Mouse (Mus musculus): ENCODE results near the gene Mrpl43. TPM values are rescaled to one million over a fixed set of nuclear protein-coding genes. Genes with fewer than 3 reads are reported as not detected.

The Mrpl43 gene
- total and polyA plus RNA-seq, 2 experiments from 2014 or later = 76.4 to 83.7 TPM

DNA sequence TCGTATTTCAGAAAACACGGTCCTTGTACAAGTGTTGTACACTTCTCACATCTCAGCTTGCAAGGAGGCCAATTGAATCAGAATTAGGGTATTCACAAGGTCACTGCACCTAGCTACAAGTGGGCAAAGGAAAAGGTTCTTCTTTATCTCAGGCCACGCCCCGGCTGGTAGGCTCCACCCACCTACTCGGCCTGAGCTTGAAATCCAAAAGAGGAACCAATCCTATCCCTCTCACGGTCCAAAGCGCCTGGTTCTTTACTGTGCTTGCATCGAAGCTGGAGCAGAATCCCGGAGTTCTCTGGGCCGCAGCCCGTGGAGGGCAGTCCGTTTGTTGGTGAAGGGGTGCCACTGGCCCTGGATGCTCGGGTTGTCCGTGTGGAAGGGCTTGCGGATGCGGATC is 798 bp downstream of the Mrpl43 start, which contains the start of gene Twnk:
Gene Twnk (plus strand): TSS at position 220 of the 400 bp plus-strand sequence.
- H3K9me3 ChIP-seq (replicated peaks; ENCODE audit: control insufficient read depth, low read length) = no peaks in the 10 kb centered on the region
- peak within 1 kb of the TSS; percentile 94 for H3K4me2 ChIP-seq (ENCODE audit: low read depth, low read length)
- no peak for DNase-seq (ENCODE audit: low spot score)
- H3K27ac ChIP-seq (ENCODE audit: low read depth) = peak within 1 kb of the TSS; percentile 86
- peaks cover 20% of the 10 kb centered on the region for H3K4me1 ChIP-seq (ENCODE audit: control insufficient read depth, insufficient read depth)
- TF ChIP-seq EP300 (IDR thresholded peaks at IDR 0.05; ENCODE audit: low read depth) (no peak), CTCF (IDR thresholded peaks at IDR 0.05; ENCODE audit: low read depth) (no peak)
- peak within 1 kb of the TSS; percentile 90 for H3K4me3 ChIP-seq (ENCODE audit: low read depth, low read length)
- ATAC-seq (ENCODE audit: insufficient read depth, low read depth) = no peak
- H3K36me3 ChIP-seq (replicated peaks; ENCODE audit: control insufficient read depth, insufficient read depth, low read length) = peaks cover 24% of the 10 kb centered on the region
- peak within 1 kb of the TSS; percentile 75 for H3K9ac ChIP-seq (replicated peaks; ENCODE audit: low read depth, low read length)
- no peaks in the 10 kb centered on the region for H3K27me3 ChIP-seq (ENCODE audit: control insufficient read depth, insufficient read depth, low read length)
- 9% methylated on average over 16 of the region's 16 CpGs for WGBS

DNA sequence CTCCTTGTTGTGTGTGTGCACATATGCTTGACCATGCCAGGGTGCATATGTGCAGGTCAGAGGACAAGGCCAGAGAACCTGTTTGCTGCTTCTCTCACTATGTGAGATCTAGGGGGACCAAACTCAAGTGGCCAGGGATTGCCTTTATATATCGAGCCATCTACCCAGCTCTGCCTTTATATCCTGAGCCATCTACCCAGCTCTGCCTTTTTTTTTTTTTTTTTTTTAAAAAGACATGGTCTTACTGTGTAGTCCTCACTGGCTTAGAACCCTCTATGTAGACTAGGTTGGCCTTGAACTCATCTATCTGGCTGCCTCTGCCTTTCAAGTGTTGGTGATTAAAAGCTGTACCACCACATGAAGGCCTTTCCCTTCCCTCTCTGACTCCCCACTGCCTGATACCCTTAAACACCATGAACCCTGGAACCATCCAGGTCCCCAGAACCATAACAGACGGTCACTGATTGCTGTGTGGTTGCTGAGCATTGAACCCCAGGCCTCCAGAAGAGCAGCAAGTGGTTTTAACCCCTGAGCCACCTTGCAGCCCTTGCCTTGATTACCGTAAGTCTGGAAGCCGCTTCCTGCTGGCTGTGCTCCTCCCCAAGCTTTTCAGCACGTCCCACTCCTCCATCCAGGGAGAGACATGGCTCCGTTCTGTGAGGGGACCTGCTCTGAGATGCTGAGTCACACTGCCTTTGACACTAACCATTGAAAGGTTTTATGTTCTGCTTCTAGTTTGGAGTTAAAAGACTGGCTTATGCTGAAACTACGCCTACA is 2.3 kb downstream of the Mrpl43 start:
- no peaks in the 10 kb centered on the region for H3K27me3 ChIP-seq (ENCODE audit: control insufficient read depth, insufficient read depth, low read length)
- WGBS = 85% methylated on average over 7 of the region's 7 CpGs
- H3K4me2 ChIP-seq (ENCODE audit: low read depth, low read length) = no peak overlapping the region
- no peak overlapping the region for H3K4me3 ChIP-seq (ENCODE audit: low read depth, low read length)
- H3K9ac ChIP-seq (replicated peaks; ENCODE audit: low read depth, low read length) = no peak overlapping the region
- DNase-seq (ENCODE audit: low spot score) (no peak), ATAC-seq (ENCODE audit: insufficient read depth, low read depth) (no peak)
- H3K36me3 ChIP-seq (replicated peaks; ENCODE audit: control insufficient read depth, insufficient read depth, low read length) = peaks cover 15% of the 10 kb centered on the region; the same call in 1 of the 2 replicates
- no peaks in the 10 kb centered on the region for H3K9me3 ChIP-seq (replicated peaks; ENCODE audit: control insufficient read depth, low read length)
- peaks cover 20% of the 10 kb centered on the region for H3K4me1 ChIP-seq (ENCODE audit: control insufficient read depth, insufficient read depth)
- no peak overlapping the region for H3K27ac ChIP-seq (ENCODE audit: low read depth)
- TF ChIP-seq EP300 (IDR thresholded peaks at IDR 0.05; ENCODE audit: low read depth) (no peak), CTCF (IDR thresholded peaks at IDR 0.05; ENCODE audit: low read depth) (no peak)

DNA sequence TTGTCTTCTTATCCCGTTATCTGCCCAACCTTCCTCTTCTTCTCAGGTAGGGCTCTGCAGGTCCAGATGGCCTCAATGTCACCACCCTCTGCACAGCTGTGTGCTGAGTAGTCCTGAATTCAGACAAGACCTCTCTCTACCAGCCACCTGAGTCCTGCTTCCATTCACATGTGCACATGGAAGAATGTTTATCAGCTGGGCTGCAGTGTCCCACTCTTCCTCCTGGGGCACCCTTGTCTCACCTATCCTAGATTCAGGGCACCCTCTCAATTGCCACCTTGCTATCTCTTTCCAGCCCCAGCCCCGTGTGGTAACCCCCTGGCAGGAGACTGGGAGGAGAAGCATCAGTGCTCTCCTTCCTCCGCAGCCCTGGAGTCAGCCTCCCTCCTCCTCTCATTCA is 3.9 kb downstream of the Mrpl43 start:
- Histone ChIP-seq H3K27me3 (ENCODE audit: control insufficient read depth, insufficient read depth, low read length) (no peaks in the 10 kb centered on the region), H3K9ac (replicated peaks; ENCODE audit: low read depth, low read length) (no peak overlapping the region), H3K9me3 (replicated peaks; ENCODE audit: control insufficient read depth, low read length) (no peaks in the 10 kb centered on the region), H3K27ac (ENCODE audit: low read depth) (no peak overlapping the region), H3K4me1 (ENCODE audit: control insufficient read depth, insufficient read depth) (peaks cover 12% of the 10 kb centered on the region), H3K4me2 (ENCODE audit: low read depth, low read length) (no peak overlapping the region), H3K36me3 (replicated peaks; ENCODE audit: control insufficient read depth, insufficient read depth, low read length) (peaks cover 15% of the 10 kb centered on the region; the same call in 1 of the 2 replicates), H3K4me3 (ENCODE audit: low read depth, low read length) (no peak overlapping the region)
- DNase-seq (ENCODE audit: low spot score) (no peak), ATAC-seq (ENCODE audit: insufficient read depth, low read depth) (no peak)
- no peak for TF ChIP-seq EP300 (IDR thresholded peaks at IDR 0.05; ENCODE audit: low read depth)
- TF ChIP-seq CTCF (IDR thresholded peaks at IDR 0.05; ENCODE audit: low read depth) = peak; percentile 28
- 45% methylated on average over 3 of the region's 3 CpGs for WGBS

DNA sequence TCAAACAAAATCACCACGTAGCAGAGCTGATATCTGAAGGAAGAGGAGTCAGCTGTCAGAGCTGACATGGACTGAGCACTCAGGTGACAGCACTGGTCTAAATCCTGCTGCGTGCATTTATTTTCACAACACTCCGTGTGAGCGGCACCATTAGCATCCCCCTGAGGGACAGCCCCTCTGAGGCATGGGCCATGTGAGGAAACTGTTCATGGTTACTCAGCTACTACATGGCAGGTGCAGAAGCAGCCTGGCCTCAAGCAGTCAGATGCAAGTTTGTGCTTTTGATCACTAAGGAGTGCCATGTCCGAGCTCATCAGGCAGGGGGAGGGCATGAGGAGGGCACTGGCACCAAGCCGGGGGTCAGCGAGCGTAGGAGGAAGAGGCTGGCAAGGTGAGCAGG is 6.6 kb downstream of the Mrpl43 start:
- DNase-seq (ENCODE audit: low spot score) (no peak), ATAC-seq (ENCODE audit: insufficient read depth, low read depth) (no peak)
- 82% methylated on average over 8 of the region's 8 CpGs for WGBS
- Histone ChIP-seq H3K9me3 (replicated peaks; ENCODE audit: control insufficient read depth, low read length) (no peaks in the 10 kb centered on the region), H3K4me1 (ENCODE audit: control insufficient read depth, insufficient read depth) (no peaks in the 10 kb centered on the region), H3K4me3 (ENCODE audit: low read depth, low read length) (no peak overlapping the region), H3K4me2 (ENCODE audit: low read depth, low read length) (no peak overlapping the region), H3K27ac (ENCODE audit: low read depth) (no peak overlapping the region), H3K9ac (replicated peaks; ENCODE audit: low read depth, low read length) (no peak overlapping the region), H3K27me3 (ENCODE audit: control insufficient read depth, insufficient read depth, low read length) (no peaks in the 10 kb centered on the region), H3K36me3 (replicated peaks; ENCODE audit: control insufficient read depth, insufficient read depth, low read length) (peaks cover 14% of the 10 kb centered on the region; the same call in 1 of the 2 replicates)
- no peak for TF ChIP-seq CTCF (IDR thresholded peaks at IDR 0.05; ENCODE audit: low read depth)
- TF ChIP-seq EP300 (IDR thresholded peaks at IDR 0.05; ENCODE audit: low read depth) = no peak

DNA sequence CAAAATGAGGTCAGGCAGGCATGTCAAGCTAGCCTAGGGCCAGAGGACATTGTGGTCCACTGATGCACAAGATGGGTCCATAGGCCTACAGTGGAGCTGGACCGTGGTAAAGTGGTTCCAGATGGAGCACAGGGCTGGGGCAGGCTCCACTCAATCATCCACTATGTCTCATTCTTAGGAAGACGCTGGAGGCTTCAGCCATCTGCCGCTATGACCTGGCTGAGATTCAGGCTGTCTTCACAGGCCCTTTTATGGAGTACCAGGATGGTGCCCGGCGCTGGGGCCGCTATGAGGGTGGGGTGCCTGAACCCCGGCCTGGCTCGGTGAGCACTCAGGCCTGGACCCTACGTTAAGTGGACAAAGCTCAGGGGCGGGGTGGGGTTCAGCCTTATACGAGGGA is 8.5 kb downstream of the Mrpl43 start:
- no peak for ATAC-seq (ENCODE audit: insufficient read depth, low read depth)
- DNase-seq (ENCODE audit: low spot score) = no peak
- Histone ChIP-seq H3K4me1 (ENCODE audit: control insufficient read depth, insufficient read depth) (no peaks in the 10 kb centered on the region), H3K36me3 (replicated peaks; ENCODE audit: control insufficient read depth, insufficient read depth, low read length) (no peaks in the 10 kb centered on the region), H3K27me3 (ENCODE audit: control insufficient read depth, insufficient read depth, low read length) (no peaks in the 10 kb centered on the region), H3K9me3 (replicated peaks; ENCODE audit: control insufficient read depth, low read length) (no peaks in the 10 kb centered on the region), H3K27ac (ENCODE audit: low read depth) (no peak overlapping the region), H3K9ac (replicated peaks; ENCODE audit: low read depth, low read length) (no peak overlapping the region), H3K4me3 (ENCODE audit: low read depth, low read length) (no peak overlapping the region), H3K4me2 (ENCODE audit: low read depth, low read length) (no peak overlapping the region)
- TF ChIP-seq CTCF (IDR thresholded peaks at IDR 0.05; ENCODE audit: low read depth) (no peak), EP300 (IDR thresholded peaks at IDR 0.05; ENCODE audit: low read depth) (no peak)
- 83% methylated on average over 11 of the region's 11 CpGs for WGBS
